Mouse (Mus musculus): Measurements from ENCODE around the gene Tspan33.
"Not testable (repeated sequence)": the region's sequence is repeated elsewhere in the genome, so short reads cannot be mapped to it uniquely, and the experiment has no call there.

Tspan33 gene

GRCm38 (mm10) chr6:29693953-29694352 is at the start of gene Tspan33:
Gene Tspan33 (plus strand): TSS chr6:29694222.
- DNase-seq, result peak; percentile 93

DNA sequence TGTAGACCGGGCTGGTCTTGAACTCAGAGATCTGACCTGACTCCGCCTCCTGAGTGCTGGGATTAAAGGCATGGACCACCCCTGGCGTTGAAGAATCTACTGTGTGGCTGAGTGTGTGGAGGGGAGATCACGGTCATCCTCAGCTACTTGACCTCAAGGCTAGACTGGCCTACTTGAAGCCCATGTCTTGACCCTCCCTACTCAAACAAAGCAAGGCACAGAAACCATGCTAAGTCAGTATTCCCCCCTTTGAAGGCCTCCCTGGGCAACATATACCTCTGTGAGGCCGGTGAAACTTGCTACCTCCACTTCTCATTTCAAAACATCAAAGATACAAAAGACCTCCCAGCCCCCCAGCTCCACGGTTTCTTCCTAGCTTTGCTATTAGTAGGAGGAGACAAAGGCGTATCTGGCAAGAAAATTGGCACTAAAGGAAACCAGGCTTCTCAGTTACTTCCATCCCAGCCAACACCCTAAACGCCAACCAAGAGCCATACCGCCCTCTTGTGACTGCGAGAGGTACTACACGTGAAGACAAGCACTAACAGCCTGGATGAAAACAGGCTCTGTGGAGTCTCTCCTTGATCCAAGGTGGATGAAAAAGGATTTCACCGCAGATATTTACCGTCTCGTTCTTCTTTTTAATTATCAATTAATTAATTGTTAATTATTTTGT is 44.4 kb upstream of the Tspan33 start:
- DNase-seq, result peak; percentile 86

DNA sequence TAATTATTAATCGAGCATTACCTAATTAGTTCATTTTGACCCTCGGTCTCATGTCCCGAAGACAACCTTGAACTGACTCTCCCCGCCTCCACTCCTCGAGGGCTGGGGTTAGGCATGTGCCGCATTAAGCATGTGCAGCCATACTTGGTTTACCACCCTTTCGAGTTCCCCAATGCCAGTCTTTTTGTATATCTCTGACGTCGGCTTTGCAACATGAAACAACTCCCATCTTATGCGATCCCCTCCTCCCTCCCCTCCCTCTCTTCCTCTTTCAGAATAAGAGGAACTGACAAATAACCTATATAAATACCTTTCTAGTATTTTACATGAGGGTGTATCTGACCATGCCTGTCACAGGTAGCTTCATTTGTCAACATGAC is 43.9 kb upstream of the Tspan33 start:
- no peak for DNase-seq

DNA sequence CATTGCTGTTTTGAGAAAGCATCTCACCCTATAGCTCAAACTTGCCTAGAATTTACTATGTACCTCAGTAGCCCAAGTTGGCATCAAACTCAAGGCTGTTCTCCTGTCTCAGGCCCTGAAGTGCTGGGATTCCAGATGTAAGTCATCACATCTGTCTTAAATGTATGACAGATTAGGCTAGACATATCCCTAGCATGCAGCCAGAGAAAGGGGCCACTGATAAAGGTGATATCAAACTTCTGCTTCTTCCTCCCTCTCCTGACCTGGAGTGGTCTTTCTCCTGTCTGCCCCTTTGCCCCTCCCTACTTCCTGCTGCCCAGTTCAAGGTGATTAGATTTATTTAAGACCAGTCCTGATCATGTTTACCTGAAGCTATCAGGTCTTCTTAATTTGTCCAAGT is 40.8 kb upstream of the Tspan33 start:
- no peak for DNase-seq

- no peak for DNase-seq
These were observed 35.2 kb upstream of the Tspan33 start for GRCm38 (mm10) chr6:29658626-29659475.

DNA sequence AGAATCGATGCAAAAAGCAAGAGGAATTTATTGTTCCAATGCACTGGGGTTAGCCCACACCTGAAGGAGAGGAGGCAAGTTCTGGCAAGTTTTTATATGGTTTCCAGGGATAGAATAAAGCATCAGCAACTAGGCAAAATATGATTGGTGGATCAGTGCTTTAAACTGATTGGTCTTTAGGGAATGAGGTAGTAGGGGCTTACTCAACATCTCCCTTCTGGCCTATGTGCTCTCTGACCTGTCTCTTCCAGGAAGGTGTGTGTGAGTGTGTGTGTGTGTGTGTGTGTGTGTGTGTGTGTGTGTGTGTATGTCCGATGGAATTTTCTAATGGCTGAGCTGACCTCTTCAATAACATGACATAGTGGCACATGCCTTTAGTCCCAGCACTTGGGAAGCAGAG is 34.1 kb upstream of the Tspan33 start:
- DNase-seq, result no peak

GRCm38 (mm10) chr6:29660662-29661307 is 33.2 kb upstream of the Tspan33 start:
- DNase-seq, result no peak

DNA sequence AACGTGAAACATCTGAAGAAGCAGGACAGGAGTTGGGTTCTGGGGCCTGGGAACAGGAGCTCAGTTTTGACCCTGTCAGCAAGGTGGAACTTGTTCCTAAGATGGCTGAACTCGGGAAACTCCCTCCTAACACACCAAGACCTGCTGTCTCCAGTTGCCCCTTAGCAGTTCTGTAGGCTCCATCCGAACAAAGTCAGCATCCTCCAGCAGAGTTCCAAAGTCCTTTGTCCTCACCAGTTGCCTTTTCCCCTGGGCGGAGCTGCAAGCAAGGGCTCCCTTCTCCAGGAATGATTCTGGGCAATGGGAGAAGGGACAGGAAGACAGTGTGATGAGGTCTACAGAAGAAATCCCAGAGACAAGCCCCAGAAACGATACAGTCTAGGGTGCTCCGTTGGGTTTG is 26.8 kb upstream of the Tspan33 start:
- DNase-seq, result no peak

DNA sequence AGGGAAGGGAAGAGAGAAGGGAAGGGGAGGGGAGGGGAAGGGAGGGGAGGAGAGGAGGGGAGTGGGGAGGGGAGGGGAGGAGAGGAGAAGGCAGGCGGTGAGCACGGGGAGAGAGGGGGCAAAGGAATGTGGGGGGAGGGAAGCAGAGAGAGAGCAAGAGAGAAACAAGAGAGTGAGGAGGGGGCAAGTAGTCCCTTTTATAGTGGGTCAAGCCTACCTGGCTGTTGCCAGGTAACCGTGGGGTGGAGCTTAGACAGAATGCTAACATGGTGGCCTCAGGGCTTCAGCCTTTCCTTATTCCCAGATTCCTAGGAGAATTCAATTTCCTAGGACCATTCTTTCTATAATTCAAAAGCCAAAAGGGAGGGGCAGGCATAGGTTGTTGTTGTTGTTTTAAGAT is 22.3 kb upstream of the Tspan33 start:
- DNase-seq, result no peak

GRCm38 (mm10) chr6:29672563-29673411 is 21.2 kb upstream of the Tspan33 start:
- DNase-seq, result no peak

DNA sequence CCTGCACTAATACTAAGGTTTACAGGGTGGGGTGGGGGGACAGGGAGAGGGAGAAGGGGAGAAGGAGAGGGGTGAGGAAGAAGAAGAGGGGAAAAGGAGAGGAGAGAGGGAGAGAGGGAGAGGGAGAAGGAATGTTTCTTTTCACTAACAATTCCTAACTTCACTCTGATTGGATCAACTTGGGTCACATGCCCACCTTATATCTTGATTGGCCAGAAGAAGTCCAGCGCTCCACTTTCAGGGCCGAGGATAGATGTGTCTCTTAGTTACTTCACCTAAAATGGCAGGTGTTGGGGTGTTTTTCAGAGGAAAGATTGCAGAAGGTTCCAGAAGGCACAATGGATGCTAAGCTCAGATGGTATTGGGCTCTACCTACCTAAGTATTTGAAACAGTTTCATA is 20.3 kb upstream of the Tspan33 start:
- DNase-seq, result no peak

DNA sequence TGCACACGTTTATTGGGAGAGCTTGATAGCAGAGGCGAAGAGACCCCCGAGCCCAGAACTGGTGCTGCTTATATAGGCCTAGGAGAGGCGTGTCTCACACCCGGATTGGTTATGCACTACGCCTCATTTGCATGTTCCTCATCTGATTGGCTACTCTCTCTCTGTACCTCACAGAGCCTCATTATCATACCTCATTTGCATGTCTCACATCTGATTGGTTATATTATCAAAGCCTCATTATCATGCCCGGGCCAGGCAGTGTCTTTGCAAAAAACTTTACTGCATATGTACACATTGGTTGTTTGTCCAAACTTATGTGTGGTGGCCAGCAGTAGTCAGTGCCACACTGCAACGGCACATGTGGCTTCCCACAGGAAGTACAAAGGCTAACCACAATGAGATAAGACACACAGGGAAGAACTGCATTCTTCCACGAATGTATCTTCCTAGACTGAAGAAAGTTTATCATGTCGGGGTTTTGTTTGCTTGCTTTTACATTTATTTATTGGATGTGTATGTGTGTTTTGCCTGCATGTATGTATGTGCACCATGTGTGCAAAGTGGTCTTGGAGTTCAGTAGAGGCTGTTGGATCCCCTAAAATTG is 14.0 kb upstream of the Tspan33 start:
- DNase-seq, result not testable (repeated sequence)

DNA sequence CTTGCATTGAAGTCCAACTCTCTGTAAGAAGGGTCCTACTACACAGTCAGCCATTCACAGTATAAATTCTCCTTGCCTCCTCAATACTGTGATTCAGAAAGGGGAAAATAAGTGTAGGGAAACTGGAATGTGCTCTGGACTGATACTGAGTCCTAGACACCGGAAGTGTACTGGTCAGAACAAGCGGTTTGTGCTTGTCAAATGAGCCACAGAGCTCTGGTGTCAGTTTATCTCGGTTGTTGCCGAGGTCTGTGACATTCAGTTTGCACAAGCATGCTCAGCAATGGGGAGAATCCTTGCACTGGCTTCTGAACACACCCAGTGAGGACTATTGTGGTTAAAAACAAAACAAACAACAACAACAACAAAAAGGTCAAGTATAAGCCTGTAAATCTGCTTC is 12.2 kb upstream of the Tspan33 start:
- DNase-seq, result no peak

DNA sequence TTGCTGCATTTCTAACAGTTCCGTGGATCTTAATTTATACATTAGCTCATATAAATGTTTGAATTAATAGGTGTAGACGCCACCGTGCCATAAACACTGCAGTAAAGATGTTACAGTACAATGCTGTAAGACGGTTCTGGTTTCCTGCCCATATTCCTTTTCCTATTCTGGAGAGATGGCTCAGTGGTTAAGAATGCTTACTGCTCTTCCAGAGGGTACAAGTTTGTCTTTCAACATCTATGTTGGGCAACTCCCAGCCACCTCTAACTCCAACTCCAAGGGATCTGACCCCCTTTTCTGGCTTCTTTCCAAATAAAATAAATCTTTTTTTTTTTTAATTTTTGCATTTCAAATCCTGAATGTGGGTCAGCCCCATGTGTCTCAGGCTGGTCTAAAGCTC is 9.3 kb upstream of the Tspan33 start:
- no peak for DNase-seq

GRCm38 (mm10) chr6:29685952-29686351 is 8.1 kb upstream of the Tspan33 start:
- no peak for DNase-seq

DNA sequence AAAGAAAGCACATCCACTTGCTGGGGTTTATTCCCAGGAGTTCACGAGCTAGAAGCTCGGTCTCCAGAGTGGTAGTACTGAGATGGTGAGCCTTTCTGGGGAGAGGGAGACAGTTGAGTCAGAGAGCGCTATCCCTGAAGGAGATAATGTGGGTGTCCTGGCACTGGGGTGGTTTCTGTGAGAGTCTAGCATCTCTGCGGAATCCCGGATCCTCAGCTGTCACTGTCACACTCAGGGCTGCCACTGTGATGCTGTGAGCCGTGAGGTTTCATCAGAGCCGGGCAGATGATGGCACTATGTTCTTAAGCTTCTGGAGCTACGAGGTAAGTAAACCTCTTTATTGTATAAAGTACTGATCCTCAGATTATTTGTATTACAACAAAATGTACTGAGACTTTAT is 4.6 kb upstream of the Tspan33 start:
- DNase-seq, result no peak

DNA sequence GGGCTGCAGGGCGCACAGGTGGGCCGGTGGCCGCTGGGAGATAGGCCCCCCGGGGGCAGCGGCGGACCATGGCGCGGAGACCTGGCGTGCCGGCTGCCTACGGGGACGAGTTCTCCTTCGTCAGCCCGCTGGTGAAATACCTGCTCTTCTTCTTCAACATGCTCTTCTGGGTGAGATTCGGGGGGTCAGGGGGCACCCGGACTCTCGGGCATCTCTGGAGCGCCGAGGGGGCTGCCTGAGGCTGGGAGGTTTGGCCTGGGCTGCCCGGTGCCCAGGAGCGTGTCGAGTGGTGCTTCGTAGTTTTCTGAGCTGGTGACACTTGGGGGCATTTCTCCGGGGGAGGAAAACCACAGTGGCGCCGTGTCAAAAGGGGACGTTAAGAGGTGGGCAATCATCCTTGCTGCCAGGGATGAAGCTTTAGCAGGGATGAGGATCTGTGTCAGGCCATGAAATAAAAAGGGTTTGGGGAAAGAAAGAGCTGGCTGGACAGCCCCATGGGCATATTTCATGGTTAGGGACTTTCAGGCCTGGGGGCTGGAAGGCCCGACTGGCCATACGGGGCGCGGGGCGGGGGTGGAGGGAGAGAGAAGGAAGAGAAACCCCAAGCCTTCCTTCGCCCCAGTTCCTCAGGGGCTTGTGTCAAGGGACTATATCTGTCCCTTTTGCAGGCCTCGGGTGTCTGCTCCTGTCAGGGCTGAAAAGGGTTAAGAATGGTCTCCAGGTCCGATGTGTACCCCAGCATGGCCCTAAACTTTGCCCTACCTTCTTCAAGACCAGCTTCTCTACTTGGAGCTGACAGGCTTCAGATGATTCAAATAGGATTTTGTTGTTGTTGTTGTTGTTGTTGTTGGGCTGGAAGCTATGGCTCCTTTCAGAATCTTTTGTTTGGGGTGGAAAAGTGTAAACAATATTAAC is 610 bp downstream of the Tspan33 start:
- no peak for DNase-seq

GRCm38 (mm10) chr6:29695290-29695674 is 1.3 kb downstream of the Tspan33 start:
- DNase-seq, result no peak

DNA sequence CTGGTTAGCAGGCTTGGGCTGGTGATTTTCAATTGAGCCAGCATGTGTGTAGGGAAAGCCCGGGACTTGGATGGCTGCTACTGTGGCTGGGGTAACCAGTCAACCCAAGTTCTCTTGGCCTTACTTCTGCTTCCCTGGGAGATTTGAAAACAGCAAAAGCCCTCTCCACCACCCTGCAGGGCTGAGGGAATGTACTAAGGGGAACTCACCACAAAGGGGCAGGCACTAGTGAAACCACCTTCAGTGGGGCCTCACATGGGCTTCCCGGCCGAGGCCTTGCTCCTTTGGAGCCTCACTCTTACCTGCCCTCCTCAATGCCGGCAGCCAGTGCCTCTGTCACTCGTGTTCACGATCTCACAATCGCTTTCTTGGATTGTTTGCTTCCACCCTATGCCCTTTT is 2.0 kb downstream of the Tspan33 start:
- DNase-seq, result no peak

DNA sequence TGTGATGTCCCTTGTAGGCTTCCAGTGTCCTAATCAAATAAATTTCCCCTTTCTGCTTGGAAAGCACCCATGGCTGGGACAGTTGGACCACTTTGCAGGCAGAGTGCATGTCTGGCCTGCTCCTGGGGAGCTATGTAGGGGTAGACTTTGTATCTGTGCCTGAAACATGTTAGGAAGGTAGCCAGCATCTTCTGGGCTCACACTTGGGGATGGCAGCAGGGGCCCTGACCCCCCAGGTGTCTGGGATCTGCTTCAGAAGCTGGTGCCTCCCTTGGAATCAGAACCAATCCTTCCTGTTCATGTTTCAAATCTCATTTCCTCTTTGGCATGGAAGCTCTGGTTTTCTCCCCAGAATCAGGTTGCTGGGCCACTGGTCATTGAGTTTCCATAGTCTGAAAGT is 3.1 kb downstream of the Tspan33 start:
- DNase-seq, result no peak

DNA sequence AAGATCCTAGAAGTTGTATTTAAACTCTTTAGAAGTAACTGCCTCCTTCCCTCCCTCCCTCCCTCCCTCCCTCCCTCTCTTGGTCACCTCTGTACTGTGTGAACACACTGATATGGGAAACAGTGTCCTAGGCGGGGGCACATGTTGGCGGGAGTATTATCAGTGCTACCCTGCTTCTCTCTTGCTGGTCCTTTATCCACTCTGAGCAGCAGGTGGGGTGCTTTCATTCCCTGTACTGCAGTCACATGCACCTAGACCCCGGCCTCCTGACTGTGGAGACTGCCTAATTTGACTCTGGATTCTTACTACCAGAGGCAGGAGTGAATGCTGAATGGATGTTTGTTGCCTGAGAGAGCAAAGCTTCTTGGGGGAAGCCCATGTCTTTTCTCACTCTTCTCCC is 3.5 kb downstream of the Tspan33 start:
- no peak for DNase-seq

All from cerebellum, adult 9-10 months (tissue).